Mouse (Mus musculus): ENCODE measurements around the gene Adcyap1r1.

Adcyap1r1 gene

GRCm38 (mm10) chr6:55448976-55449678 lies 2.7 kb upstream of the Adcyap1r1 start:
- no peak for DNase-seq (ENCODE audit: low spot score in 2 of 2)

GRCm38 (mm10) chr6:55452381-55452780 lies 603 bp downstream of the Adcyap1r1 start:
- no peak for DNase-seq (ENCODE audit: low spot score in 2 of 2)

- no peak for DNase-seq (ENCODE audit: low spot score in 2 of 2)
These were observed 1.8 kb downstream of the Adcyap1r1 start for GRCm38 (mm10) chr6:55453548-55453947.

GRCm38 (mm10) chr6:55455641-55456040 lies 3.9 kb downstream of the Adcyap1r1 start:
- no peak for DNase-seq (ENCODE audit: low spot score in 2 of 2)

GRCm38 (mm10) chr6:55457727-55458126 lies 5.9 kb downstream of the Adcyap1r1 start:
- DNase-seq (ENCODE audit: low spot score in 2 of 2) = no peak

- DNase-seq (ENCODE audit: low spot score in 2 of 2) = no peak
These were observed 6.4 kb downstream of the Adcyap1r1 start for GRCm38 (mm10) chr6:55458156-55458555.

- no peak for DNase-seq (ENCODE audit: low spot score in 2 of 2)
These were observed 8.0 kb downstream of the Adcyap1r1 start for GRCm38 (mm10) chr6:55459545-55460397.

- peak in 1 of 2 experiments; percentile 36 for DNase-seq (ENCODE audit: low spot score in 2 of 2)
These were observed 9.4 kb downstream of the Adcyap1r1 start for GRCm38 (mm10) chr6:55461141-55461540.

- DNase-seq (ENCODE audit: low spot score in 2 of 2) = no peak
These were observed 9.9 kb downstream of the Adcyap1r1 start for GRCm38 (mm10) chr6:55461678-55462077.

GRCm38 (mm10) chr6:55462394-55462793 lies 10.6 kb downstream of the Adcyap1r1 start:
- DNase-seq (ENCODE audit: low spot score in 2 of 2) = no peak

GRCm38 (mm10) chr6:55463966-55464365 lies 12.2 kb downstream of the Adcyap1r1 start:
- no peak for DNase-seq (ENCODE audit: low spot score in 2 of 2)

- DNase-seq (ENCODE audit: low spot score in 2 of 2) = no peak
These were observed 13.5 kb downstream of the Adcyap1r1 start for GRCm38 (mm10) chr6:55465311-55465710.

GRCm38 (mm10) chr6:55466301-55466761 lies 14.6 kb downstream of the Adcyap1r1 start:
- DNase-seq (ENCODE audit: low spot score in 2 of 2) = no peak

- DNase-seq (ENCODE audit: low spot score in 2 of 2) = no peak
These were observed 18.9 kb downstream of the Adcyap1r1 start for GRCm38 (mm10) chr6:55470691-55471090.

- DNase-seq (ENCODE audit: low spot score in 2 of 2) = no peak
These were observed 20.6 kb downstream of the Adcyap1r1 start for GRCm38 (mm10) chr6:55472381-55472780.

- DNase-seq (ENCODE audit: low spot score in 2 of 2) = no peak
These were observed 29.2 kb downstream of the Adcyap1r1 start for GRCm38 (mm10) chr6:55480988-55481387.

- no peak for DNase-seq (ENCODE audit: low spot score in 2 of 2)
These were observed 30.7 kb downstream of the Adcyap1r1 start for GRCm38 (mm10) chr6:55482471-55482870.

GRCm38 (mm10) chr6:55483360-55483759 lies 31.6 kb downstream of the Adcyap1r1 start:
- no peak for DNase-seq (ENCODE audit: low spot score in 2 of 2)

GRCm38 (mm10) chr6:55484224-55484623 lies 32.4 kb downstream of the Adcyap1r1 start:
- no peak for DNase-seq (ENCODE audit: low spot score in 2 of 2)

GRCm38 (mm10) chr6:55485216-55485615 lies 33.4 kb downstream of the Adcyap1r1 start:
- no peak for DNase-seq (ENCODE audit: low spot score in 2 of 2)

GRCm38 (mm10) chr6:55487726-55488125 lies 35.9 kb downstream of the Adcyap1r1 start:
- DNase-seq (ENCODE audit: low spot score in 2 of 2) = peak; percentile 70 to 87

GRCm38 (mm10) chr6:55496201-55496600 lies 44.4 kb downstream of the Adcyap1r1 start:
- DNase-seq (ENCODE audit: low spot score in 2 of 2) = no peak

- DNase-seq (ENCODE audit: low spot score in 2 of 2) = no peak
These were observed 47.0 kb downstream of the Adcyap1r1 start for GRCm38 (mm10) chr6:55498753-55499152.

Data from urinary bladder, adult 18-20 months (tissue).